Mouse (Mus musculus): ENCODE measurements at regions not wholly inside any gene's neighbourhood (a gene's known extent, or its start where the extent isn't known, plus 50 kb on each side); places are given as distances from the start of the nearest gene placed in this dataset.
A peak's percentile ranks its signal among the peaks of the same experiment; 100 is the strongest.

- DNase-seq (ENCODE audit: low read depth), result no peak
Observed at GRCm38 (mm10) chr14:105417458-105417960, 159.1 kb downstream of the Ndfip2 start.

- DNase-seq (ENCODE audit: low read depth), result no peak
Observed at GRCm38 (mm10) chr14:105416964-105417363, 158.6 kb downstream of the Ndfip2 start.

GRCm38 (mm10) chr14:105404662-105405061 lies 146.3 kb downstream of the Ndfip2 start:
- no peak for DNase-seq (ENCODE audit: low read depth)

- DNase-seq (ENCODE audit: low read depth), result no peak
Observed at GRCm38 (mm10) chr14:105404241-105404640, 145.9 kb downstream of the Ndfip2 start.

- DNase-seq (ENCODE audit: low read depth), result no peak
Observed at GRCm38 (mm10) chr14:105403256-105403655, 144.9 kb downstream of the Ndfip2 start.

- no peak for DNase-seq (ENCODE audit: low read depth)
Observed at GRCm38 (mm10) chr14:105402556-105402955, 144.2 kb downstream of the Ndfip2 start.

- DNase-seq (ENCODE audit: low read depth), result no peak
Observed at GRCm38 (mm10) chr14:105397467-105397866, 139.1 kb downstream of the Ndfip2 start.

GRCm38 (mm10) chr14:105392079-105392813 lies 133.9 kb downstream of the Ndfip2 start:
- no peak for DNase-seq (ENCODE audit: low read depth)

GRCm38 (mm10) chr14:105391430-105391829 lies 133.1 kb downstream of the Ndfip2 start:
- DNase-seq (ENCODE audit: low read depth), result no peak

GRCm38 (mm10) chr14:105385119-105385518 lies 126.7 kb downstream of the Ndfip2 start:
- no peak for DNase-seq (ENCODE audit: low read depth)

- DNase-seq (ENCODE audit: low read depth), result no peak
Observed at GRCm38 (mm10) chr14:105383382-105383781, 125.0 kb downstream of the Ndfip2 start.

GRCm38 (mm10) chr14:105380101-105380500 lies 121.7 kb downstream of the Ndfip2 start:
- DNase-seq (ENCODE audit: low read depth), result no peak

GRCm38 (mm10) chr14:105377770-105378169 lies 119.4 kb downstream of the Ndfip2 start:
- no peak for DNase-seq (ENCODE audit: low read depth)

- no peak for DNase-seq (ENCODE audit: low read depth)
Observed at GRCm38 (mm10) chr14:105377035-105377621, 118.8 kb downstream of the Ndfip2 start.

- peak; percentile 97 for DNase-seq (ENCODE audit: low read depth)
Observed at GRCm38 (mm10) chr14:105369637-105370435, 111.5 kb downstream of the Ndfip2 start.

- DNase-seq (ENCODE audit: low read depth), result no peak
Observed at GRCm38 (mm10) chr14:105360530-105360929, 102.2 kb downstream of the Ndfip2 start.

- DNase-seq (ENCODE audit: low read depth), result no peak
Observed at GRCm38 (mm10) chr14:105359829-105360228, 101.5 kb downstream of the Ndfip2 start.
